1 mouse cellular context compared by ENCODE assay signal in the genomic region with DNA sequence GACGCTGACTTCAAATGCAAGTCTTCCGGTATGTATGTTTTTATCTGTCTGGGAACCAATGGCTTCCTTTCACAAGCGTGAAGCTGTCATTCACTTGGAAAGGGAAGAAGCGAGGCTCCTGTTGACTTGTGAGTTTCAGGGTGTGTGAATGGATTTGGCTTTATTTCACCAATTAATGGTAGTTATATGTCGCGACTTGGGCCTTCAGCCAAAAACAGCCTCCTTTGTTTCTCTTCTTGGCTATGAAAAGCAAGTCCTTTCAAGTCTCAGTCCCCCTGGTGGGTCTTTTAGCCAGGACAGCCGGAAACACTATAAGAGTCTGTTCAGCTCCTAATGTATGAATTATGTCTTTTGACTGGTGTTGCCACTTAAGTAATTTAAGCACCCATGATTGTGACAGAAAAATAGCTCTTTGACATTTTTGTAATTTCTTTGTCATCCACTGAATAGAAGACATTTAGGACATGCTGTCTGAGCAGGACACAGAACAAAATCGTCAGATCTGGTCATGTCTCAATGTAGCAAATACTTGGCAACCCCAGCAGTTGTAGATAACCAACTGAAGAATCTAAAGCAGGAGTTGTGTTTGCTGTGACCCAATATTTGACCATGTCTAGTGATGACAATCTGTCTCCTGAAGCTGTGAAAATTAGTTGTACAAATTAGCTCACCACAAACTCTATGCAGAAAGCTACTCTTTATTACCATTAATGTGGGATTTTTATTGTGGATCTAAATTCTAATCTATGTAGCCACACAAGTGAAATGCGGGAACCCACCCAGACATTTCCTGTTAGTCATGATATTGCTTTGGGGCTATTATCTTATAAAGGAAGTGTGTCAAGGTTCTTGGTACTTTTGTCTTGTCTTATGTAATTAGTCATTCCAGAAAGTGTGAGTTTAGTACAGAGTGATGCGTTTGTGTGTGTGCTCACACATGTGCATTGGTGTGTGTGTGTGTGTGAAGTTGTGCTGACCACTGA.
A peak's percentile ranks its signal among the peaks of the same experiment; 100 is the strongest.
TF ChIP-seq lines count a peak whose summit lies in the region.

No protein-coding gene starts in this region.

TF ChIP-seq in MEL, 35 proteins besides CTCF, POLR2A, EP300 and RAD21:
- TF ChIP-seq NRF1 (IDR thresholded peaks at IDR 0.05; ENCODE audit: insufficient read depth, low read depth, low read length, poor library complexity, severe bottlenecking), result no peak
- peak; percentile 51; the same call in 1 of the 2 replicates for TF ChIP-seq JUND (IDR thresholded peaks at IDR 0.05; ENCODE audit: low read depth, low read length)
- TF ChIP-seq ZKSCAN1 (IDR thresholded peaks at IDR 0.05; ENCODE audit: low read depth, low read length), result no peak
- TF ChIP-seq GABPA (IDR thresholded peaks at IDR 0.05; ENCODE audit: low read depth, low read length), result no peak
- TF ChIP-seq ETS1 (IDR thresholded peaks at IDR 0.05; ENCODE audit: low read depth, low read length), result peak; percentile 92
- peak; percentile 84 for TF ChIP-seq TAL1 (IDR thresholded peaks at IDR 0.05; ENCODE audit: low read length)
- TF ChIP-seq POLR2AphosphoS5 (IDR thresholded peaks at IDR 0.05; ENCODE audit: borderline replicate concordance, low read depth, low read length), result no peak
- peak; percentile 92 for TF ChIP-seq GATA1 (IDR thresholded peaks at IDR 0.05; ENCODE audit: low read depth, low read length)
- no peak for TF ChIP-seq USF2 (IDR thresholded peaks at IDR 0.05; ENCODE audit: borderline replicate concordance in 1 of 2, insufficient read depth in 1 of 2, low read depth in 1 of 2, low read length in 2 of 2)
- no peak for TF ChIP-seq USF1 (IDR thresholded peaks at IDR 0.05; ENCODE audit: low read depth, low read length)
- TF ChIP-seq BHLHE40 (IDR thresholded peaks at IDR 0.05; ENCODE audit: borderline replicate concordance, low read depth, low read length), result no peak; the same call in 1 of the 2 replicates
- TF ChIP-seq TCF12 (IDR thresholded peaks at IDR 0.05; ENCODE audit: low read depth, low read length), result peak; percentile 92
- no peak for TF ChIP-seq UBTF (IDR thresholded peaks at IDR 0.05; ENCODE audit: borderline replicate concordance, insufficient read depth, low read depth, low read length)
- no peak; the same call in 1 of the 2 replicates for TF ChIP-seq MXI1 (IDR thresholded peaks at IDR 0.05; ENCODE audit: low read depth, low read length)
- TF ChIP-seq ZC3H11A (IDR thresholded peaks at IDR 0.05; ENCODE audit: low read depth, low read length), result no peak
- TF ChIP-seq ELF1 (IDR thresholded peaks at IDR 0.05; ENCODE audit: low read depth, low read length), result peak; percentile 37; the same call in 1 of the 2 replicates
- no peak for TF ChIP-seq ZMIZ1 (IDR thresholded peaks at IDR 0.05; ENCODE audit: low read depth, low read length)
- no peak for TF ChIP-seq MEF2A (IDR thresholded peaks at IDR 0.05; ENCODE audit: extremely low read depth, insufficient replicate concordance, low read depth, low read length, poor library complexity, severe bottlenecking)
- no peak for TF ChIP-seq CHD1 (IDR thresholded peaks at IDR 0.05; ENCODE audit: low read depth, low read length)
- TF ChIP-seq MAX (IDR thresholded peaks at IDR 0.05; ENCODE audit: low read length), result no peak
- peak; percentile 90 for TF ChIP-seq RCOR1 (IDR thresholded peaks at IDR 0.05; ENCODE audit: low read depth, low read length)
- TF ChIP-seq E2F4 (IDR thresholded peaks at IDR 0.05; ENCODE audit: borderline replicate concordance, low read depth, low read length), result no peak
- peak; percentile 44; the same call in 1 of the 2 replicates for TF ChIP-seq SIN3A (IDR thresholded peaks at IDR 0.05; ENCODE audit: low read length)
- no peak for TF ChIP-seq MYB (IDR thresholded peaks at IDR 0.05; ENCODE audit: low read depth, low read length)
- no peak for TF ChIP-seq KAT2A (conservative IDR thresholded peaks at IDR 0.05; ENCODE audit: low read depth, low read length)
- TF ChIP-seq MYC (IDR thresholded peaks at IDR 0.05; ENCODE audit: low read depth, low read length), result no peak; the same call in 1 of the 2 replicates
- no peak for TF ChIP-seq ZNF384 (IDR thresholded peaks at IDR 0.05; ENCODE audit: low read depth, low read length)
- TF ChIP-seq TBP (IDR thresholded peaks at IDR 0.05; ENCODE audit: low read depth, low read length), result no peak
- peak; percentile 40; the same call in 1 of the 2 replicates for TF ChIP-seq HCFC1 (IDR thresholded peaks at IDR 0.05; ENCODE audit: low read depth, low read length)
- TF ChIP-seq POLR2AphosphoS2 (IDR thresholded peaks at IDR 0.05; ENCODE audit: low read length), result no peak
- TF ChIP-seq MAZ (IDR thresholded peaks at IDR 0.05; ENCODE audit: low read depth, low read length), result no peak
